Mouse (Mus musculus) liver, adult 2 months (tissue): ENCODE measurements around the gene Pepd. TPM values are rescaled to one million over a fixed set of nuclear protein-coding genes. Genes with fewer than 3 reads are reported as not detected.

Source experiments
- DNase-seq: peaks from one replicate; pipeline ENCODE4 v3.0.0-alpha.2; 2011; ENCODE audit warnings: low read depth, low spot score; ENCODE audit errors: extremely low read depth
- H3K27ac ChIP-seq: fragments of 200-500 bp; replicated peaks from 2 replicates; pipeline ENCODE4 v1.5.1; 2012; ENCODE audit warnings: low read depth, mild to moderate bottlenecking, control low read depth, inconsistent platforms, low read length; ENCODE audit not compliant: insufficient read depth
- H3K27me3 ChIP-seq: fragments of 200-500 bp; 2 replicates; pipeline ENCODE4 v1.6.1; 2012; ENCODE audit warnings: mild to moderate bottlenecking, moderate library complexity, low read length, inconsistent platforms; ENCODE audit not compliant: control insufficient read depth, insufficient read depth
- H3K36me3 ChIP-seq: fragments of 200-500 bp; 2 replicates; pipeline ENCODE4 v1.6.1; 2012; ENCODE audit warnings: low read length, inconsistent platforms; ENCODE audit not compliant: control insufficient read depth, insufficient read depth
- H3K4me1 ChIP-seq: fragments of 200-500 bp; 2 replicates; pipeline ENCODE4 v1.6.1; 2011; ENCODE audit warnings: low read length; ENCODE audit not compliant: control insufficient read depth, insufficient read depth
- H3K4me3 ChIP-seq: fragments of 200-500 bp; 2 replicates; pipeline ENCODE4 v1.5.1; 2011; ENCODE audit warnings: low read depth, mild to moderate bottlenecking, control low read depth, low read length, moderate library complexity; ENCODE audit not compliant: insufficient read depth
- H3K79me2 ChIP-seq: fragments of 200-500 bp; 2 replicates; pipeline ENCODE4 v1.6.1; 2012; ENCODE audit warnings: inconsistent platforms, mild to moderate bottlenecking, low read length, moderate library complexity; ENCODE audit not compliant: control insufficient read depth, insufficient read depth
- H3K9ac ChIP-seq: fragments of 200-500 bp; 2 replicates; pipeline ENCODE4 v1.6.1; 2012; ENCODE audit warnings: low read depth, mild to moderate bottlenecking, control low read depth, inconsistent platforms, low read length
- CTCF ChIP-seq: fragments of 200-500 bp; IDR thresholded peaks from 2 replicates; pipeline ENCODE4 v1.5.1; 2011; ENCODE audit warnings: low read depth, low read length, control low read depth
- POLR2A ChIP-seq: fragments of 200-500 bp; IDR thresholded peaks from 2 replicates; pipeline ENCODE4 v1.6.1; 2011; ENCODE audit warnings: low read length, control low read depth; ENCODE audit not compliant: insufficient read depth; ENCODE audit errors: extremely low read depth
- WGBS: fragments of 180-500 bp; shearing (Covaris S2); methylation state at CpG from one replicate; pipeline ENCODE4 v1.1.7; 2018; 5-methylcytosine and 5-hydroxymethylcytosine counted together
- polyA plus RNA-seq: library from polyadenylated mRNA; depleted of rRNA; stranded (reverse); fragments of >200 nt; gene quantifications from 2 replicates; pipeline ENCODE4 v1.2.3, GENCODE M21; 2012
- total RNA-seq: library from RNA; depleted of rRNA; stranded (reverse); fragments of >200 nt; gene quantifications from 2 replicates; pipeline ENCODE4 v1.2.3, GENCODE M21; 2014

Pepd gene
- total and polyA plus RNA-seq, 2 experiments, result 71.9 to 76.2 TPM

- Histone ChIP-seq H3K36me3 (peaks cover 13% of the 10 kb centered on the region; the same call in 1 of the 2 replicates), H3K4me3 (no peak overlapping the region), H3K9ac (no peak overlapping the region), H3K27ac (no peak overlapping the region), H3K4me1 (no peaks in the 10 kb centered on the region), H3K27me3 (no peaks in the 10 kb centered on the region), H3K79me2 (no peaks in the 10 kb centered on the region)
- no peak for DNase-seq
- 97% methylated on average over 2 of the region's 2 CpGs for WGBS
- TF ChIP-seq CTCF, result no peak
Measured at GRCm38 (mm10) chr7:34936347-34936746, 24.2 kb downstream of the Pepd start.

GRCm38 (mm10) chr7:34938636-34939261, 26.6 kb downstream of the Pepd start:
- TF ChIP-seq POLR2A (no peak), CTCF (no peak)
- Histone ChIP-seq H3K27ac (no peak overlapping the region), H3K4me3 (no peak overlapping the region), H3K27me3 (no peaks in the 10 kb centered on the region), H3K36me3 (peaks cover 15% of the 10 kb centered on the region; the same call in 1 of the 2 replicates), H3K79me2 (no peaks in the 10 kb centered on the region), H3K9ac (no peak overlapping the region), H3K4me1 (no peaks in the 10 kb centered on the region)
- DNase-seq, result no peak
- 97% methylated on average over 7 of the region's 7 CpGs for WGBS

GRCm38 (mm10) chr7:34939262-34939951, 27.2 kb downstream of the Pepd start:
- no peak overlapping the region for H3K9ac ChIP-seq

GRCm38 (mm10) chr7:34939952-34940312, 27.8 kb downstream of the Pepd start:
- Histone ChIP-seq H3K79me2 (no peaks in the 10 kb centered on the region), H3K27ac (no peak overlapping the region), H3K9ac (no peak overlapping the region), H3K36me3 (peaks cover 15% of the 10 kb centered on the region; the same call in 1 of the 2 replicates), H3K4me1 (no peaks in the 10 kb centered on the region), H3K27me3 (no peaks in the 10 kb centered on the region), H3K4me3 (no peak overlapping the region)
- TF ChIP-seq CTCF (no peak), POLR2A (no peak)
- no peak for DNase-seq
- 97% methylated on average over 7 of the region's 7 CpGs for WGBS

More at GRCm38 (mm10) chr7:34939262-34939951, 27.2 kb downstream of the Pepd start:
- no peak for TF ChIP-seq CTCF
- TF ChIP-seq POLR2A, result no peak
- no peak overlapping the region for H3K4me3 ChIP-seq
- H3K27ac ChIP-seq, result no peak overlapping the region
- 89% methylated on average over 14 of the region's 14 CpGs for WGBS
- no peaks in the 10 kb centered on the region for H3K79me2 ChIP-seq
- H3K4me1 ChIP-seq, result no peaks in the 10 kb centered on the region
- peaks cover 15% of the 10 kb centered on the region; the same call in 1 of the 2 replicates for H3K36me3 ChIP-seq
- no peaks in the 10 kb centered on the region for H3K27me3 ChIP-seq
- DNase-seq, result no peak

GRCm38 (mm10) chr7:34943581-34944123, 31.5 kb downstream of the Pepd start:
- Histone ChIP-seq H3K27ac (no peak overlapping the region), H3K9ac (no peak overlapping the region), H3K36me3 (peaks cover 5% of the 10 kb centered on the region; the same call in 1 of the 2 replicates), H3K27me3 (no peaks in the 10 kb centered on the region), H3K4me1 (no peaks in the 10 kb centered on the region), H3K79me2 (no peaks in the 10 kb centered on the region), H3K4me3 (no peak overlapping the region)
- DNase-seq, result no peak
- TF ChIP-seq CTCF (no peak), POLR2A (no peak)
- 76% methylated on average over 4 of the region's 4 CpGs for WGBS
